Mouse (Mus musculus) cortical plate, adult 2 months (tissue): ENCODE measurements at regions not wholly inside any gene's neighbourhood (a gene's known extent, or its start where the extent isn't known, plus 50 kb on each side); places are given as distances from the start of the nearest gene placed in this dataset.

Experiments used
- H3K27ac ChIP-seq: fragments of 200-500 bp; 2 replicates; pipeline ENCODE4 v1.5.1; 2012; ENCODE audit warnings: low read length, control low read depth, inconsistent platforms; ENCODE audit not compliant: insufficient read depth
- H3K4me1 ChIP-seq: fragments of 200-500 bp; 2 replicates; pipeline ENCODE4 v1.6.1; 2011; ENCODE audit warnings: low read length; ENCODE audit not compliant: control insufficient read depth, insufficient read depth
- H3K4me3 ChIP-seq: fragments of 200-500 bp; 2 replicates; pipeline ENCODE4 v1.5.1; 2011; ENCODE audit warnings: mild to moderate bottlenecking, low read length, control low read depth; ENCODE audit not compliant: insufficient read depth
- CTCF ChIP-seq: fragments of 200-500 bp; IDR thresholded peaks from 2 replicates; pipeline ENCODE4 v1.5.1; 2011; ENCODE audit warnings: mild to moderate bottlenecking, control low read depth, low read length; ENCODE audit not compliant: insufficient read depth; ENCODE audit errors: extremely low read depth
- POLR2A ChIP-seq: fragments of 200-500 bp; IDR thresholded peaks from 2 replicates; pipeline ENCODE4 v1.6.1; 2011; ENCODE audit warnings: mild to moderate bottlenecking, low read length, control low read depth; ENCODE audit not compliant: insufficient read depth; ENCODE audit errors: extremely low read depth

GRCm38 (mm10) chr6:61073794-61074193 is 106.3 kb upstream of the Ccser1 start:
- no peak overlapping the region for H3K27ac ChIP-seq
- TF ChIP-seq POLR2A: no peak
- TF ChIP-seq CTCF: no peak

GRCm38 (mm10) chr6:61074700-61075099 is 105.4 kb upstream of the Ccser1 start:
- TF ChIP-seq CTCF (no peak), POLR2A (no peak)
- H3K27ac ChIP-seq: no peak overlapping the region
- no peak overlapping the region for H3K4me3 ChIP-seq
- no peaks in the 10 kb centered on the region for H3K4me1 ChIP-seq

More at GRCm38 (mm10) chr6:61073794-61074193, 106.3 kb upstream of the Ccser1 start:
- Histone ChIP-seq H3K4me3 (no peak overlapping the region), H3K4me1 (no peaks in the 10 kb centered on the region)

- TF ChIP-seq CTCF: no peak
- TF ChIP-seq POLR2A: no peak
- no peak overlapping the region for H3K4me3 ChIP-seq
- H3K27ac ChIP-seq: no peak overlapping the region
- no peaks in the 10 kb centered on the region for H3K4me1 ChIP-seq
These were observed 101.6 kb upstream of the Ccser1 start for GRCm38 (mm10) chr6:61078559-61078958.

- no peak for TF ChIP-seq CTCF
- TF ChIP-seq POLR2A: no peak
- no peak overlapping the region for H3K27ac ChIP-seq
- no peaks in the 10 kb centered on the region for H3K4me1 ChIP-seq
- no peak overlapping the region for H3K4me3 ChIP-seq
These were observed 99.5 kb upstream of the Ccser1 start for GRCm38 (mm10) chr6:61080661-61081060.

- H3K4me1 ChIP-seq: no peaks in the 10 kb centered on the region
- no peak overlapping the region for H3K4me3 ChIP-seq
- no peak for TF ChIP-seq POLR2A
- no peak for TF ChIP-seq CTCF
- H3K27ac ChIP-seq: no peak overlapping the region
These were observed 96.8 kb upstream of the Ccser1 start for GRCm38 (mm10) chr6:61083346-61083745.

- TF ChIP-seq CTCF (no peak), POLR2A (no peak)
- H3K4me1 ChIP-seq: no peaks in the 10 kb centered on the region
- H3K27ac ChIP-seq: no peak overlapping the region
- no peak overlapping the region for H3K4me3 ChIP-seq
These were observed 80.7 kb upstream of the Ccser1 start for GRCm38 (mm10) chr6:61099348-61099981.

- no peak overlapping the region for H3K27ac ChIP-seq
- H3K4me1 ChIP-seq: no peaks in the 10 kb centered on the region
- H3K4me3 ChIP-seq: no peak overlapping the region
- TF ChIP-seq CTCF: no peak
- no peak for TF ChIP-seq POLR2A
These were observed 80.2 kb upstream of the Ccser1 start for GRCm38 (mm10) chr6:61099982-61100365.

- H3K4me3 ChIP-seq: no peak overlapping the region
- no peaks in the 10 kb centered on the region for H3K4me1 ChIP-seq
- no peak overlapping the region for H3K27ac ChIP-seq
- TF ChIP-seq POLR2A (no peak), CTCF (no peak)
These were observed 78.2 kb upstream of the Ccser1 start for GRCm38 (mm10) chr6:61101972-61102371.

- no peaks in the 10 kb centered on the region for H3K4me1 ChIP-seq
- no peak overlapping the region for H3K4me3 ChIP-seq
- TF ChIP-seq POLR2A (no peak), CTCF (no peak)
- H3K27ac ChIP-seq: no peak overlapping the region
These were observed 76.5 kb upstream of the Ccser1 start for GRCm38 (mm10) chr6:61103459-61104234.

- Histone ChIP-seq H3K27ac (no peak overlapping the region), H3K4me1 (no peaks in the 10 kb centered on the region), H3K4me3 (no peak overlapping the region)
- TF ChIP-seq POLR2A: no peak
- no peak for TF ChIP-seq CTCF
These were observed 64.9 kb upstream of the Ccser1 start for GRCm38 (mm10) chr6:61115250-61115649.
